Mouse (Mus musculus) limb, embryonic 13.5 days (tissue): ENCODE data around the gene Mfn1. TPM values are rescaled to one million over a fixed set of nuclear protein-coding genes. Genes with fewer than 3 reads are reported as not detected.
A peak's percentile ranks its signal among the peaks of the same experiment; 100 is the strongest.

Source experiments
- ATAC-seq: fragments of 200-750 bp; cut with Nextera tagmentation; 2 replicates; pipeline ENCODE4 v1.8.0; 2017; ENCODE audit warnings: low read depth, moderate number of reproducible peaks, moderate TSS enrichment; ENCODE audit not compliant: low FRiP score
- H3K27ac ChIP-seq: fragments of 300-500 bp; sonication (generic); 2 replicates; pipeline ENCODE4 v1.5.1; 2015; ENCODE audit warnings: inconsistent platforms, mild to moderate bottlenecking, moderate library complexity
- H3K27me3 ChIP-seq: fragments of 300-500 bp; sonication (generic); 2 replicates; pipeline ENCODE4 v1.6.1; 2015; ENCODE audit warnings: mild to moderate bottlenecking, inconsistent platforms
- H3K36me3 ChIP-seq: fragments of 300-500 bp; sonication (generic); 2 replicates; pipeline ENCODE4 v1.6.1; 2015; ENCODE audit warnings: inconsistent platforms, mild to moderate bottlenecking, moderate library complexity
- H3K4me1 ChIP-seq: fragments of 300-500 bp; sonication (generic); 2 replicates; pipeline ENCODE4 v1.6.1; 2015; ENCODE audit warnings: inconsistent platforms
- H3K4me2 ChIP-seq: fragments of 300-500 bp; sonication (generic); replicated peaks from 2 replicates; pipeline ENCODE4 v1.6.1; 2015; ENCODE audit warnings: inconsistent platforms, mild to moderate bottlenecking, moderate library complexity
- H3K4me3 ChIP-seq: fragments of 300-500 bp; sonication (generic); 2 replicates; pipeline ENCODE4 v1.5.1; 2015; ENCODE audit warnings: moderate library complexity, mild to moderate bottlenecking, inconsistent platforms
- H3K9ac ChIP-seq: fragments of 300-500 bp; sonication (generic); 2 replicates; pipeline ENCODE4 v1.6.1; 2015; ENCODE audit warnings: mild to moderate bottlenecking, inconsistent platforms
- H3K9me3 ChIP-seq: fragments of 300-500 bp; sonication (generic); 2 replicates; pipeline ENCODE4 v1.6.1; 2016; ENCODE audit warnings: inconsistent platforms
- WGBS: fragments of 180-500 bp; shearing (Covaris S2); methylation state at CpG from one replicate; pipeline ENCODE4 v1.1.7; 2015; 5-methylcytosine and 5-hydroxymethylcytosine counted together
- polyA plus RNA-seq: library from polyadenylated mRNA; unstranded; fragments of >200 nt; fragmentation: Nextera tagmentation; extraction: Ambion mirVana; gene quantifications from 2 replicates; pipeline ENCODE4 v1.2.1, GENCODE M21; 2015

Gene Mfn1
- polyA plus RNA-seq, 1 experiment from 2014 or later: 34.9 TPM

- H3K27ac ChIP-seq: no peak overlapping the region
Measured at GRCm38 (mm10) chr3:32495856-32496710, 33.2 kb upstream of the Mfn1 start.

GRCm38 (mm10) chr3:32496711-32497070 is 32.6 kb upstream of the Mfn1 start:
- ATAC-seq: no peak
- no peaks in the 10 kb centered on the region for H3K9me3 ChIP-seq
- 88% methylated on average over 1 of the region's 1 CpGs for WGBS
- no peak overlapping the region for H3K9ac ChIP-seq
- H3K36me3 ChIP-seq: no peaks in the 10 kb centered on the region
- H3K4me1 ChIP-seq: no peaks in the 10 kb centered on the region
- no peak overlapping the region for H3K4me3 ChIP-seq
- H3K4me2 ChIP-seq: no peak overlapping the region
- no peaks in the 10 kb centered on the region for H3K27me3 ChIP-seq
- no peak overlapping the region for H3K27ac ChIP-seq

More at GRCm38 (mm10) chr3:32495856-32496710, 33.2 kb upstream of the Mfn1 start:
- no peak overlapping the region for H3K9ac ChIP-seq
- WGBS: 49% methylated on average over 8 of the region's 8 CpGs
- no peak overlapping the region for H3K4me3 ChIP-seq
- H3K4me1 ChIP-seq: no peaks in the 10 kb centered on the region
- H3K27me3 ChIP-seq: no peaks in the 10 kb centered on the region
- peak; percentile 32; the same call in 1 of the 2 replicates for ATAC-seq
- H3K4me2 ChIP-seq: no peak overlapping the region
- H3K9me3 ChIP-seq: no peaks in the 10 kb centered on the region
- no peaks in the 10 kb centered on the region for H3K36me3 ChIP-seq

GRCm38 (mm10) chr3:32500346-32500745 is 28.9 kb upstream of the Mfn1 start:
- H3K4me3 ChIP-seq: no peak overlapping the region
- H3K4me1 ChIP-seq: no peaks in the 10 kb centered on the region
- no peak for ATAC-seq
- H3K36me3 ChIP-seq: no peaks in the 10 kb centered on the region
- H3K9me3 ChIP-seq: no peaks in the 10 kb centered on the region
- H3K27me3 ChIP-seq: no peaks in the 10 kb centered on the region
- H3K9ac ChIP-seq: no peak overlapping the region
- H3K4me2 ChIP-seq: no peak overlapping the region
- no peak overlapping the region for H3K27ac ChIP-seq
- WGBS: 92% methylated on average over 2 of the region's 2 CpGs

GRCm38 (mm10) chr3:32505841-32506240 is 23.4 kb upstream of the Mfn1 start:
- ATAC-seq: no peak

GRCm38 (mm10) chr3:32506366-32507225 is 22.7 kb upstream of the Mfn1 start:
- Histone ChIP-seq H3K9ac (no peak overlapping the region), H3K27ac (no peak overlapping the region; the same call in 1 of the 2 replicates), H3K4me2 (no peak overlapping the region), H3K4me1 (peaks cover 10% of the 10 kb centered on the region), H3K9me3 (no peaks in the 10 kb centered on the region), H3K4me3 (no peak overlapping the region), H3K36me3 (no peaks in the 10 kb centered on the region), H3K27me3 (no peaks in the 10 kb centered on the region)
- ATAC-seq: no peak
- WGBS: 52% methylated on average over 11 of the region's 11 CpGs

More at GRCm38 (mm10) chr3:32505841-32506240, 23.4 kb upstream of the Mfn1 start:
- no peak overlapping the region for H3K4me2 ChIP-seq
- H3K36me3 ChIP-seq: no peaks in the 10 kb centered on the region
- H3K4me3 ChIP-seq: no peak overlapping the region
- WGBS: 63% methylated on average over 3 of the region's 3 CpGs
- peaks cover 6% of the 10 kb centered on the region for H3K4me1 ChIP-seq
- no peak overlapping the region for H3K9ac ChIP-seq
- no peaks in the 10 kb centered on the region for H3K27me3 ChIP-seq
- no peak overlapping the region for H3K27ac ChIP-seq
- H3K9me3 ChIP-seq: no peaks in the 10 kb centered on the region

GRCm38 (mm10) chr3:32508666-32509324 is 20.5 kb upstream of the Mfn1 start:
- WGBS: 2% methylated on average over 17 of the region's 17 CpGs
- no peak for ATAC-seq
- no peak overlapping the region for H3K9ac ChIP-seq

GRCm38 (mm10) chr3:32509496-32510374 is 19.5 kb upstream of the Mfn1 start, which contains the start of gene Zfp639:
Gene Zfp639 (plus strand): TSS chr3:32510259.
- no peaks in the 10 kb centered on the region for H3K9me3 ChIP-seq
- H3K4me2 ChIP-seq: peak within 1 kb of the TSS; percentile 72
- ATAC-seq: peak; percentile 2
- peak within 1 kb of the TSS; percentile 93 for H3K9ac ChIP-seq
- H3K27ac ChIP-seq: peak within 1 kb of the TSS; percentile 44; the same call in 1 of the 2 replicates
- no peaks in the 10 kb centered on the region for H3K27me3 ChIP-seq
- peak within 1 kb of the TSS; percentile 82 for H3K4me3 ChIP-seq
- WGBS: 8% methylated on average over 24 of the region's 24 CpGs
- peaks cover 8% of the 10 kb centered on the region for H3K36me3 ChIP-seq
- H3K4me1 ChIP-seq: peaks cover 25% of the 10 kb centered on the region

More at GRCm38 (mm10) chr3:32508666-32509324, 20.5 kb upstream of the Mfn1 start:
- Histone ChIP-seq H3K4me3 (no peak overlapping the region; the same call in 1 of the 2 replicates), H3K9me3 (no peaks in the 10 kb centered on the region), H3K27me3 (no peaks in the 10 kb centered on the region), H3K36me3 (peaks cover 6% of the 10 kb centered on the region), H3K4me2 (peak overlapping the region; percentile 72), H3K27ac (no peak overlapping the region), H3K4me1 (peaks cover 25% of the 10 kb centered on the region)

- peaks cover 25% of the 10 kb centered on the region for H3K4me1 ChIP-seq
- peak overlapping the region; percentile 44; the same call in 1 of the 2 replicates for H3K27ac ChIP-seq
- H3K36me3 ChIP-seq: peaks cover 14% of the 10 kb centered on the region
- peak; percentile 90 for ATAC-seq
- H3K4me3 ChIP-seq: peak overlapping the region; percentile 82
- H3K4me2 ChIP-seq: peak overlapping the region; percentile 72
- no peaks in the 10 kb centered on the region for H3K9me3 ChIP-seq
- H3K27me3 ChIP-seq: no peaks in the 10 kb centered on the region
- peak overlapping the region; percentile 93 for H3K9ac ChIP-seq
- WGBS: under 1% methylated on average over 61 of the region's 69 CpGs
Measured at GRCm38 (mm10) chr3:32510375-32511190, 18.7 kb upstream of the Mfn1 start.

- 5% methylated on average over 13 of the region's 13 CpGs for WGBS
- Histone ChIP-seq H3K27me3 (no peaks in the 10 kb centered on the region), H3K4me2 (peak overlapping the region; percentile 72), H3K9ac (peak overlapping the region; percentile 93), H3K27ac (no peak overlapping the region; the same call in 1 of the 2 replicates), H3K4me1 (peaks cover 25% of the 10 kb centered on the region), H3K9me3 (no peaks in the 10 kb centered on the region), H3K4me3 (peak overlapping the region; percentile 82), H3K36me3 (peaks cover 19% of the 10 kb centered on the region)
- ATAC-seq: no peak
Measured at GRCm38 (mm10) chr3:32511191-32511550, 18.1 kb upstream of the Mfn1 start.

- no peak overlapping the region for H3K27ac ChIP-seq
- no peaks in the 10 kb centered on the region for H3K9me3 ChIP-seq
- H3K36me3 ChIP-seq: peaks cover 36% of the 10 kb centered on the region
- no peak overlapping the region for H3K4me3 ChIP-seq
- no peak overlapping the region for H3K4me2 ChIP-seq
- 93% methylated on average over 7 of the region's 7 CpGs for WGBS
- no peaks in the 10 kb centered on the region for H3K27me3 ChIP-seq
- H3K4me1 ChIP-seq: peaks cover 22% of the 10 kb centered on the region
- no peak for ATAC-seq
- no peak overlapping the region for H3K9ac ChIP-seq
Measured at GRCm38 (mm10) chr3:32512686-32513284, 16.5 kb upstream of the Mfn1 start.
